Mouse (Mus musculus): ENCODE results near the gene Ccn6. TPM values are rescaled to one million over a fixed set of nuclear protein-coding genes. Genes with fewer than 3 reads are reported as not detected.

The Ccn6 gene
- not detected in 2 replicates for polyA plus RNA-seq (2012)

GRCm38 (mm10) chr10:39163694-39164093, at the start of gene Ccn6:
Gene Ccn6, minus strand, starts transcription at chr10:39163794.
- no peak for TF ChIP-seq GATA1 (IDR thresholded peaks at IDR 0.05; ENCODE audit: low read length)

DNA sequence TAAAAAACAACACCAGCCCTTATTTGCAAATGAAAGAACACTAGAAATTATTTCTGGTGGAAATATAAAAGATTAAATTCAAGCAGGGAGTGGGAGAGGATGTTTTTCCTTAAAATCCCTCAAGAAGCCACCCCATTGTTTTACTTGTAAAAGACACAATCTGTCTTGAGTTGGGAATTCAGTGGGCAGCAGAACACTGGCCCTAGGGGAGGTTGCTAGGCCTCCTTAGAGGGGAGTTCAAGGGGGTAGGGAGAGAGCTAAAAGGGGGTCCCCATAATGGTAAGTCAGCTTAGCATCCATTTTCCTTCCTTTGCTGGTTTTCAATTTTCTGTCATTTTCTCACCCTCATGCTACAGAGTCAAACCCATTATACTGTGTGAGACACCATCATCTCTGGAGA, 46.4 kb upstream of the Ccn6 start:
- no peak for TF ChIP-seq GATA1 (IDR thresholded peaks at IDR 0.05; ENCODE audit: low read length)

GRCm38 (mm10) chr10:39209161-39210025, 45.8 kb upstream of the Ccn6 start:
- no peak for TF ChIP-seq GATA1 (IDR thresholded peaks at IDR 0.05; ENCODE audit: low read length)

- TF ChIP-seq GATA1 (IDR thresholded peaks at IDR 0.05; ENCODE audit: low read length): no peak
Measured at GRCm38 (mm10) chr10:39208712-39209111, 45.1 kb upstream of the Ccn6 start.

GRCm38 (mm10) chr10:39207310-39207855, 43.8 kb upstream of the Ccn6 start:
- TF ChIP-seq GATA1 (IDR thresholded peaks at IDR 0.05; ENCODE audit: low read length): no peak

GRCm38 (mm10) chr10:39202490-39202889, 38.9 kb upstream of the Ccn6 start:
- TF ChIP-seq GATA1 (IDR thresholded peaks at IDR 0.05; ENCODE audit: low read length): no peak

- peak; percentile 58 for TF ChIP-seq GATA1 (IDR thresholded peaks at IDR 0.05; ENCODE audit: low read length)
Measured at GRCm38 (mm10) chr10:39192673-39193072, 29.1 kb upstream of the Ccn6 start.

GRCm38 (mm10) chr10:39185545-39185906, 21.9 kb upstream of the Ccn6 start:
- no peak for TF ChIP-seq GATA1 (IDR thresholded peaks at IDR 0.05; ENCODE audit: low read length)

GRCm38 (mm10) chr10:39184864-39185544, 21.4 kb upstream of the Ccn6 start:
- TF ChIP-seq GATA1 (IDR thresholded peaks at IDR 0.05; ENCODE audit: low read length): no peak

DNA sequence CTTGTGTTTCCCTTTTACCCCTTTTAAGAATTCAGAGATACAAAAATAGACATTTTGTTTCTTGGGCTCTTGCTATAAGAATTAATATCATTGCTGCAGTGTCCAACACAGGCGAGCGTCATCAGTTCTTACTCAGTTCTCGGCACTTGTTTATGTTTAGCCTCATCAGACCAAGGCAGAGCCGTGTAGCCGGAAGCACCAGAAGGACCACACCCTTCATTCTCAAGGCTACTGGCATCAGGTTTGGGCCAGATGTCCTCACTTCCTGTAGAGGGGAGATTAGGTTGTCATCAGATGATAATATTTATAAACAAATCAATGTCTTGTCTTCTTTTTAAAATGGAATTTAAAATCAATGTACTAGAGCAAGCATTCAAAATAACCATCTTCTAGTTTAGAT, 13.4 kb upstream of the Ccn6 start:
- no peak for TF ChIP-seq GATA1 (IDR thresholded peaks at IDR 0.05; ENCODE audit: low read length)

DNA sequence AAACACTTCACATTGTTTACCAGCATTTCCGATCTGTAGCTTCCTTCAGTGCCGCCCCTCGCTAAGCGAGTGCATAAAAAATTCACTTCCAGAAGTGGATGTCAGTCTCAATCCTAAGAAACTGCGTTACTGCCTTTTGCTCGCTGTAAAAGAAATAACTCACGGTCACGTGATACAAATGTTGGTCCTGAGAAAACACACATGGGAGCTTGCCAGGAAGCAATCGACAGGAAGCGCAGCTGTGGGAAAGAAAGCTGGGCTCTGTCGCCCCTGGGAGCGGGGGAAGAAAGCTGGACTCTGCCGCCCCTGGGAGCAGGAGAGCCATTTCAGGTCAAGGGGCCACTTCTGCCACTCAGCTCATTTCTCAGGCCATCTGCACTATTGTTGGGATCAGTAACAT, 9.5 kb upstream of the Ccn6 start:
- TF ChIP-seq GATA1 (IDR thresholded peaks at IDR 0.05; ENCODE audit: low read length): no peak

DNA sequence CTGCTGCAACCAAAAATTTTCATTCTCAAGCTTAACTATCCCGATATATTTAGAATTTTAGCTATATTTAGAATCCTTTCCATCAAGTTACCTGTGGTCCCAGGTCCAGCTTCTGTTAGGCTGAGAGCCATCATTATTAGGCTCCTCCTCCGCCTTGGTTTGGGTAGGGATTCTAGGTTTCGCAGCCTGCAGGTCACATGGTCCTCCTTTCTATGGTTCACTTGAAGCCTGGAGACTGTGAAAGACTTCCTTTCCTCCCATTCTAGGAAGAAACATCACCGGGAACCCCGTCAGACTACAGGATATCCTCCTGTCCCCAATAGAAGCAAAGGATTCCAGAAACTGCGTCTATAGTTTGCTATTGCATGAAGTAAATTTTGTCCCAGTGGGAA, 8.9 kb upstream of the Ccn6 start:
- no peak for TF ChIP-seq GATA1 (IDR thresholded peaks at IDR 0.05; ENCODE audit: low read length)

- no peak for TF ChIP-seq GATA1 (IDR thresholded peaks at IDR 0.05; ENCODE audit: low read length)
Measured at GRCm38 (mm10) chr10:39171603-39172539, 8.3 kb upstream of the Ccn6 start.

DNA sequence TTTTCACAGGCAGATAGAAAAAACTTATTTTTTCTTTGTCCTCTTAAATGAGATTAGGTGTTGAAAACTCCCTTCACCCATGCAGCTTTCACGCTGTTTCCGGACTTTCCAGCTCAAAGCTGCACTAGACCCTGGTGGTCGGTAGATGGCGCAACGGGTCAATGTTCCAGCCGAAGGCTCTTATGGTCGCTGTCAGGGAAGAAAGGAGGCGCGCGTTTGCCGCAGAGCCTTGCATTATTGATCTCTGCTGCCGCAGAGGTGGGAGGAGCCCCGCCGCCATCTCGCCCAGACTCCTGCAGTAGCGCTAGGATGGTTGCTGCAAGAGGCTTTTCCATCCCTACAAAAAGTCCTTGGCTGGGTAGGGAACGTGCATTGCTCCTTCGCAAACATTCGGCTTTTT, 7.5 kb upstream of the Ccn6 start:
- TF ChIP-seq GATA1 (IDR thresholded peaks at IDR 0.05; ENCODE audit: low read length): no peak

DNA sequence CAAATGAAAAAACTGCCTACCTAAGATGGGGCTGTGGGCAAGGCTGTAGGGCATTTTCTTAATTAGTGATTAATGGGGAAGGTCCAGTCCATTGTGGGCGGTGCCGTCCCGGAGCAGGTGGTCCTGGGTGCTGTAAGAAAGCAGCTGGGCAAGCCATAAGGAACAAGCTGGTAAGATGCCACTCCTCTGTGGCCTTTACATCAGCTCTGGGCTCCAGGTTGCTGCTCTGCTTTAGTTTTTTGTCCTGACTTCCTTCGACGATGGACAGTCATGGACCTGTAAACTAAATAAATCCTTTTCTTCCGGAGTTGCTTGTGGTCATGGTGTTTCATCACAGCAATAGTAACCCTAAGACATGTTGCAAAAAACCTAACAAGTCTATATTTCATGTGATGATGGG, 7.1 kb upstream of the Ccn6 start:
- TF ChIP-seq GATA1 (IDR thresholded peaks at IDR 0.05; ENCODE audit: low read length): no peak
